Mouse (Mus musculus): ENCODE results near the gene Klhl18.

The Klhl18 gene

GRCm38 (mm10) chr9:110476124-110477091 lies at the start of gene Klhl18, which contains the start of gene Kif9:
Gene Klhl18 (minus strand): TSS chr9:110476694.
Gene Kif9 (plus strand): TSS chr9:110476958.
- peak; percentile 94 for DNase-seq (ENCODE audit: low spot score)

GRCm38 (mm10) chr9:110525737-110526136 lies 49.2 kb upstream of the Klhl18 start:
- no peak for DNase-seq (ENCODE audit: low spot score)

DNA sequence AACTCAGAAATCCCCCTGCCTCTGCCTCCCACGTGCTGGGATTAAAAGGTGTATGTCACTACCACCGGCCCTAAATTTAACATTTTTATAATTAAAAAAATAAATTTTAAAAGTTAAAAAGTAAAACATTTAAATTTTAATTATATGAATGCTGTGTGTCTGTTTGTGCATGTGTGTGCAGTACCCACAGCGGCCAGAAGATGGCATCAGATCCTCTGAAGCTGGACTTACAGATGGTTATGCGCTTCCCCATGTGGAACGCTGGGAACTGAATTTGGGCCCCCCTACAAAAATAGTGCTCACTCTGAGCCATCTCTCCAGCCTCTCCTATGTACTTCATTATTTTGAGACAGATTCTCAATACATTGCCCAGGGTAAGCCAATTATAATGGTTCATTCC lies 14.4 kb upstream of the Klhl18 start:
- peak; percentile 41 for DNase-seq (ENCODE audit: low spot score)

- DNase-seq (ENCODE audit: low spot score) = no peak
Observed at GRCm38 (mm10) chr9:110488841-110489240, 12.3 kb upstream of the Klhl18 start.

- no peak for DNase-seq (ENCODE audit: low spot score)
Observed at GRCm38 (mm10) chr9:110478639-110479038, 2.1 kb upstream of the Klhl18 start.

DNA sequence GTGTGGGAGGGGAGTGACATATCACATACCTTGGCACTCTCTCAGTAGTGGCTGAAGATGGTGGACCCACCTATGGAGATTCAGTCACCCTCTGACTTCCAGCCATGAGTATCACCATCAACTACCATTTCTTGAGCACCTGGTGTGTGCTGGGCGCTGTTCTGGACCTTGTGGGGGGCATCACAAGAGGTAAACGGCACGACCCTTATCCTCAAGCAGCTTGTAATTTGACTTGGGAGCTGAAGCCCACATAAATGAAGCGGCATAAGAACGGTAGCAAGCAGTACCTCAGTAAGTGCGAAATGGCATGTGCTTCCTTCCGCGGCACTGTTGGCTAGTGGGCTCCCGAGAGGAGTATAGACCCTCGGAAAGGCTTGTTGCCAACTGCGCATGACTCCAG lies 1.5 kb upstream of the Klhl18 start:
- DNase-seq (ENCODE audit: low spot score) = no peak

DNA sequence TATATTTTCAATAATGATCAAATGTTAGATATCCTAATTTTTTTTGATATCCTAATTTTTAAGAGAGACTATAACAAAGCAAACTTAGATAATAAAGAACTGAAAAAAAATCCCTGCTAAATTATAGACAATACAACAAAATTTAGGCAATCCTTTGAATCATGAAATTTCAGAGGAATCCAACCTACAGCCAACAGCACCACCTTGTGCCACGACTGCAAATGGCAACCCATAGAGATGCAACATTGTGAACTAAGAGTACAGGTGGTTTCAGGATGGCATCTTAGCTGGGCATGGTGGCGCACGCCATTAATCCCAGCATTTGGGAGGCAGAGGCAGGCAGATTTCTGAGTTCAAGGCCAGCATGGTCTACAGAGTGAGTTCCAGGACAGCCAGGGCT lies 10.3 kb downstream of the Klhl18 start:
- no peak for DNase-seq (ENCODE audit: low spot score)

DNA sequence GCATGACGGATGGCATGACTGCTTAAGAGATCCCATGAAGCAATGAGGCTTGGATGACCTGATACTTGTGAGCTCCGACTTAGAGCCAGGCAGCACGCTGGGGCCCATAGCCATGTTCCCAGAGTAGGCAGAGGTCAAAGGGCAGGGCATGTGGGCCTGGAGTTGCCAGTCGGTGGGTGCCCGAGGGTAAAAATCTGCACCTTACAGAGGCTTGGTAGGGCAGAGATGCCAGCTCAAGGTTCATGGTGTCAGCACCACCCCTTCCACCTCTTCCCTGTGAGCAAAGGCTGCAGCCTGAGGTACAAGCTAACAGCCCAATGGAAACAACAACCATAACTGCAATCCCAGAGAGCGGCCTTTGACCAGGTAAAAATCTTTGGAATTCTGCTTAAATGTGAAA lies 11.2 kb downstream of the Klhl18 start:
- DNase-seq (ENCODE audit: low spot score) = no peak

- no peak for DNase-seq (ENCODE audit: low spot score)
Observed at GRCm38 (mm10) chr9:110463983-110464591, 12.4 kb downstream of the Klhl18 start.

GRCm38 (mm10) chr9:110462321-110462720 lies 14.2 kb downstream of the Klhl18 start:
- no peak for DNase-seq (ENCODE audit: low spot score)

GRCm38 (mm10) chr9:110460884-110461815 lies 15.3 kb downstream of the Klhl18 start:
- no peak for DNase-seq (ENCODE audit: low spot score)

DNA sequence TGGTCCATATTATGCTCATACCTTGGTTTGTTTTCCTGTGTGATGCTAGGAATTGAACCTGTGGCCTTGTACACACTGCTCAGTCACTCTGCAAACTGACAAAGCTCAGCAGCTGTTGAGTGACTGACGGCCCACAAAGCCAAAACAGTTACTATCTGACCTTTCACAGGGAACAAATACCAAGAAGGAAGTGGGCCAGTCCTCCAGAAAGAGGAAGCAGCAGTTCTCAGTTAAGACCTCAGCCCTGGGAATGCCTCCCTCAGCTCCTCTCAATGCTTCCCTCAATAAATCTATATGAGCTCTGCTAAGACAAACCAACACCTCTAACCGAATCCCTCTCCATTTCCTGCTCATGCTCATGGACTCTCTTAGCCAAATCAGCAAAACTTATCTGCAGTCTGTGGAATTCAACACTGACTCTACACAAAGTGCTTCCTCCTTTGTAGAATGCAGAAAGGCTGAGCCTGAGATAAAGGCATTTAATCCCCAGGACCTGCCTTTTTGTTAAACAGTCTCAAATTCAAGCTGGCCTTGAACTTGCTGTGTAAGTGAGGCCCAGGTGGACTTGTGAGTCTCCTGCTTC lies 17.3 kb downstream of the Klhl18 start:
- no peak for DNase-seq (ENCODE audit: low spot score)

DNA sequence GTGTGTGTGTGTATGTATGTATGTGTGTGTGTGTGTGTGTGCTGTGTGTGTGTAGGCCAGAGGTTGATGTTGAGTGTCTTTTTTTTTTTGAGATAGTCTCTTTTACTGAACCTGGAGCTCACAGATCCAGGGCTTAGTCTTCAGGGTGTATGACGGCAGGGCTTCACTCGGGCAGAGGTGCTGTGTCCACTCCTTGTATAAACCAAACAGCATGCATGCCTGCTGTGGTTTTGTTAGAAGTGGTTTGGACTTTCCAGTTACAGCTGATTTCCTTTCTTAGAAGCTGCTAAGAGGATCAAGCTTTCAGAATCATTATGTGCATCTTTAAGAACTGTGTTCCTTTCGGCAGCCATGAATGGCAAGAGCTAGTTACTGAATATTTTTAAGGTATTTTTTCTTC lies 18.6 kb downstream of the Klhl18 start:
- DNase-seq (ENCODE audit: low spot score) = no peak

DNA sequence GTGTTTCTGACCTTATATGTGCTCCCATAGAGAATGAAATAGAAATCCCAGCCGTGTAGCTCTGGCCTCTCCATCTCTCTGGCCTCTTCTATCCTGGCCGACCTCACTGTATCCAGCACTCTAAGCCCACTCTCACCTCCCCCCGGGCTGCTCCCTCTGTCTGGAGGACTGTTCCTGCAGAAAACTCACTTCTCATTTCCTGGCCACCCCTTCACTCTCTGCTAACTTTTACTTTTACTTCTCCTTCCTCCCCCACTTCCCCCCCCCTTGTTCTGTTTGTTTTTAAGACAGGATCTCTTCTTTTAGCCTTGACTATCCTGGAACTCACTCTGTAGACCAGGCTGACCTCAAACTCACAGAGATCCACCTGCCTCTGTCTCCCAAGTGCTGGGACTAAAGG lies 24.0 kb downstream of the Klhl18 start:
- DNase-seq (ENCODE audit: low spot score) = no peak

DNA sequence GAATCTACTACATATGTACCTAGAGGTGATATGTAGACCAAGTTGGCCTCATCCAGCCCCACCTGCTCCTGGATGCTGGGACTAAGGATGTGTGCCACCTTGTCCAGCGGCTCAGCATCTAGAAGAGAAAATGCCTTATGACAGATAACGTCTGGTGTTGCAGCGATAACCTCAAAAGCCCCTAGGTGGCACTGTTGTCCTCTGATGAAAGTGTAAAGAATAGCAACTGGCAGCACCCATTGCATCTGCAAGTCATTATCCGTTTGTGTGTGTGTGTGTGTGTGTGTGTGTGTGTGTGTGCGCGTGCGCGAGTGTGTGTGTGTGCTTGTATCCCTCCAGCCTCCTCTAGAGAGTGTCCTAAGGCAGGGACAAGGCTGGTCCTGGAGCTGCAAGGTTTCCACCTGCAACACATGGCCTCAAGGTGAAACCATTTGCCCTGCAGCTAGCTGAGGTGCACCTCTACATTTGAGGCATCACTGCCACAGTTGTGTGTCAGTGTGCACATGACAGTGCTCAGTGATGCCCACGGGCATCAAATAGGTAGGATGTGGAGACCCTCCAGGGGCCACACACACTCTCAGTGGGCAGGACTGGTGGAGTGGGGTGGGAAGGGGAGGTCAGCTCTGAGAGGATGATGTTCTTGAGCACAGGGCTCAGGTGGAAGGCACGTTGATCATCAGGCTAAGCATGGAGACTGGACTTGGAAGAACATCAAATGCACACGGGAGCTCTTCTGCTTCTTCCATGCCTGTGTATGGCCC lies 27.5 kb downstream of the Klhl18 start:
- DNase-seq (ENCODE audit: low spot score) = peak; percentile 39

GRCm38 (mm10) chr9:110448356-110448755 lies 28.1 kb downstream of the Klhl18 start:
- DNase-seq (ENCODE audit: low spot score) = no peak

DNA sequence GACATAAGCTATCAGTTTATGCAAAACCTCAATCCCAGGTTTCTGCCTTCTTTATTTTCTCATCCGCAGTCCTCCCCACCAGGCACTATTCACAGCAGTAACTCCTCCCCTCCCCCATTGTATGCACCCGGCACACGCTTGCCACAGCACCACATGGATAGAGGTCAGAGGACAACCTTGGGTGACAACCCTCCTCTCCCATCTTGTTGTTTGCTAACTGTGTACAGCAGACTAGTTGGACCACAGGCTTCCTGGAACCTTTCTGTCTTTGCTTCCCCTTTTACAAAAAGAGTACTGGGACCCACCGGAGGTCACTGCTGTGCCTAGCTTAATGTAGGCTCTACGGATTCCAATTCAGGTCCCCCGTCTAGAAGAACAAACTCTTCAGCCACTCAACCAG lies 35.9 kb downstream of the Klhl18 start:
- DNase-seq (ENCODE audit: low spot score) = no peak

- DNase-seq (ENCODE audit: low spot score) = no peak
Observed at GRCm38 (mm10) chr9:110440049-110440448, 36.4 kb downstream of the Klhl18 start.

DNA sequence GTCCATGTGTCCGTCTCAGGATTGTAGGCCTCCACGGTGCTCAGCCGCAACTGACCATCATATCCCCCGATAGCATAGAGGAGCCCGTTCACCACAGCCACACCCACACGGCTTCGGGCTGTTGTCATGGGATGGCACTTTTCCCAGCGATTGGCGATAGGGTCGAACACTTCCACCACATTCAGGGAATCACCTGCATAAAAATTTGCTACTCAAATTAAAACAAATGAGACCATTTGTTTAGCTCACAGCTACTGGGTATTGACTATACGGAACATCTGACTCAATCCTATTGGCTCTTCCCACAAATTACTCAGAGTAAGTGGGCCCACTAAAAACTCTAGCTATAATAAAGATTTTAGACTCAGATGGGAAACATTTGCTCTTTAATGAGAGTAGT lies 40.5 kb downstream of the Klhl18 start:
- no peak for DNase-seq (ENCODE audit: low spot score)

DNA sequence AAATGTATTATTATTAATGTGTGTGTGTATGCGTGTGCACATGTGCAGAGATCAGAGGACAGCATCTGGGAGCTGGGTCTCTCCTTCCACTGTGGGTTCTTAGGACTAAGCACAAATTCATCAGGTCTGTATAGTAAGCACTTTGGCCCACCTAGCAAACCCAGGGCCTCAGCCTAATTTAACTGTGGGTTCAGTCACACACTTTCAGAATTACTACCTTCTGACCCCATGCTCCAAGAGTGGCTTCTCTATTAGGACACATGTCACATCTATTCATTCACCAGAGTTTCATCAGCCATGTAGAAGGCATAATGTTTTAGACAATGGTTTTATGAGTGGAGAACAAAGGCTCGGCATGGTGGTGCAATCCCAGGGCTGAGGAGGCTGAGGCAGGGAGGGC lies 43.4 kb downstream of the Klhl18 start:
- no peak for DNase-seq (ENCODE audit: low spot score)

DNA sequence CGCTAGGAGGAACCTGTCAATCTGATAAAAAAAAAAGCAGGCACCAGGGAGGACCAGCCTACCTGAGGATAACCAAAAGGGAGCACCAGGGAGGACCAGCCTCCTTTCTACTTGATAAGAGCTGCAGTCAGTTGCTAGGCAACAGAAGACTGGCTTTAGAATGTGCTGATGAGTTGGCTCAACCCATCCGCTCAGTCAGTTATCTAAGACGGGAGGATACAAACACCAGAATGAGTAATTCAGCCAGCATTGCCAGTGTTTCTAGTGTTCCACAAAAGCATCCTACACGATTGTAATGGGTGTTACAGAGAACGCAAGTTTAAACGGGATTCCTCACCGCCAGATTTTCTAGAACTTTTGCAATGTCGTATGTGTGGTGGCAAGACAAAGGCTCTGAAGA lies 45.3 kb downstream of the Klhl18 start:
- no peak for DNase-seq (ENCODE audit: low spot score)

Measured in testis, postnatal 14 days (tissue).